Mouse (Mus musculus): ENCODE results near the gene Tatdn2. TPM values are rescaled to one million over a fixed set of nuclear protein-coding genes. Genes with fewer than 3 reads are reported as not detected.

Tatdn2 gene
- total and polyA plus RNA-seq, 2 experiments from 2014 or later, result 1.7 to 67.0 TPM

DNA sequence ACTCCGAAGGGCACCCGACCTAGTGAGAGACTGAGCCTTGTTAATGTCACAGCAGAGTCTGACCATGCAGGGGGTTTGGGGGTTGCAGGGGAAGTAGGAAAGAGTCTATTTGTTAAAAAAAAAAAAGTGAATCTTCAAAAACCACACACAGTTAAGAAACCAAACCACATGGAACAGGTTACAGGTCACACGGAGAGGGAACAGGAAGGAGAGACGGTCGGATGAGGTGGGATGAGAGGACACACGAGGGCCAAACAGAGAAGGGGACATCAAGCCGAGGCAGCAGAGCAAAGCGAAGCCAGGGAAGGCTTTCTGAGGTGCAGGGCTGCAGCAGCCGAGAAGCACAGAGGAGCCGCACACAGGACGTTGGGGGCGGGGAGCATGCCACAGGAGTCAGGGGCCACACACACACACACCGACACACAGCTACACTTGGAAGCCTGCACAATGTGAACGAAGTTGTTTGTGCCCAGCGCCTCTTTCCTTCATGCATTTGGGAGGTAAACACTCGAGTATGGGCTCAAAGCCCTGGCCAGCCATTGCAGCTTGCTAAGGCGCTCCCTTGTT, 52.4 kb downstream of the Tatdn2 start:
- Histone ChIP-seq H3K27ac (ENCODE audit: low read depth, low read length) (no peak overlapping the region), H3K4me3 (ENCODE audit: low read depth, low read length) (no peak overlapping the region), H3K4me2 (ENCODE audit: low read depth) (no peak overlapping the region), H3K9me3 (ENCODE audit: low read length) (no peaks in the 10 kb centered on the region), H3K27me3 (ENCODE audit: insufficient read depth, low read length) (no peaks in the 10 kb centered on the region), H3K9ac (no peak overlapping the region), H3K4me1 (ENCODE audit: insufficient read depth) (no peaks in the 10 kb centered on the region), H3K36me3 (ENCODE audit: insufficient read depth) (peaks cover 49% of the 10 kb centered on the region)
- no peak for TF ChIP-seq CTCF (IDR thresholded peaks at IDR 0.05; ENCODE audit: low read depth)
- ATAC-seq (no peak), DNase-seq (no peak)
- 67% methylated on average over 17 of the region's 17 CpGs for WGBS

Small RNAs within 50 kb of the gene (microRNA-seq; reads per million reads assigned to microRNA genes)
- 1.7 to 3.1 reads per million in 2 experiments for gene Mir7042

Other genes starting within 250 kb of the Tatdn2 start
- not detected in 2 replicates for gene Il17re, start 238.6 kb upstream of the Tatdn2 start, total RNA-seq (2014; rRNA removed)
- gene Il17re, start 238.6 kb upstream of the Tatdn2 start, polyA plus RNA-seq (2015; fragmentation: Nextera tagmentation; extraction: Ambion mirVana), result 0.14 and 0.28 TPM in 2 replicates
- 3.2 and 3.8 TPM in 2 replicates for gene Il17rc, start 225.6 kb upstream of the Tatdn2 start, total RNA-seq (2014; rRNA removed)
- gene Il17rc, start 225.6 kb upstream of the Tatdn2 start, polyA plus RNA-seq (2015; fragmentation: Nextera tagmentation; extraction: Ambion mirVana), result 4.3 and 4.8 TPM in 2 replicates
- gene Creld1, start 213.8 kb upstream of the Tatdn2 start, total RNA-seq (2014; rRNA removed), result 34.0 and 39.5 TPM in 2 replicates
- 45.5 and 52.7 TPM in 2 replicates for gene Creld1, start 213.8 kb upstream of the Tatdn2 start, polyA plus RNA-seq (2015; fragmentation: Nextera tagmentation; extraction: Ambion mirVana)
- 17.1 and 18.0 TPM in 2 replicates for gene Prrt3, start 195.1 kb upstream of the Tatdn2 start, total RNA-seq (2014; rRNA removed)
- gene Prrt3, start 195.1 kb upstream of the Tatdn2 start, polyA plus RNA-seq (2015; fragmentation: Nextera tagmentation; extraction: Ambion mirVana), result 9.6 and 13.5 TPM in 2 replicates
- gene Emc3, start 165.4 kb upstream of the Tatdn2 start, total RNA-seq (2014; rRNA removed), result 80.4 and 91.8 TPM in 2 replicates
- gene Emc3, start 165.4 kb upstream of the Tatdn2 start, polyA plus RNA-seq (2015; fragmentation: Nextera tagmentation; extraction: Ambion mirVana), result 118 TPM in 2 replicates
- gene Fancd2, start 165.4 kb upstream of the Tatdn2 start, total RNA-seq (2014; rRNA removed), result 2.2 and 4.4 TPM in 2 replicates
- 1.3 and 1.6 TPM in 2 replicates for gene Fancd2, start 165.4 kb upstream of the Tatdn2 start, polyA plus RNA-seq (2015; fragmentation: Nextera tagmentation; extraction: Ambion mirVana)
- gene Fancd2os, start 96.3 kb upstream of the Tatdn2 start, total RNA-seq (2014; rRNA removed), result not detected in 2 replicates
- not detected in 2 replicates for gene Fancd2os, start 96.3 kb upstream of the Tatdn2 start, polyA plus RNA-seq (2015; fragmentation: Nextera tagmentation; extraction: Ambion mirVana)
- 217 and 235 TPM in 2 replicates for gene Brk1, start 92.3 kb upstream of the Tatdn2 start, total RNA-seq (2014; rRNA removed)
- 306 and 340 TPM in 2 replicates for gene Brk1, start 92.3 kb upstream of the Tatdn2 start, polyA plus RNA-seq (2015; fragmentation: Nextera tagmentation; extraction: Ambion mirVana)
- gene Vhl, start 73.1 kb upstream of the Tatdn2 start, total RNA-seq (2014; rRNA removed), result 92.7 and 94.1 TPM in 2 replicates
- gene Vhl, start 73.1 kb upstream of the Tatdn2 start, polyA plus RNA-seq (2015; fragmentation: Nextera tagmentation; extraction: Ambion mirVana), result 71.6 and 76.5 TPM in 2 replicates
- 4.5 and 5.9 TPM in 2 replicates for gene Irak2, start 58.6 kb upstream of the Tatdn2 start, total RNA-seq (2014; rRNA removed)
- 1.8 and 3.5 TPM in 2 replicates for gene Irak2, start 58.6 kb upstream of the Tatdn2 start, polyA plus RNA-seq (2015; fragmentation: Nextera tagmentation; extraction: Ambion mirVana)
- not detected in 2 replicates for gene Ghrl, start 22.8 kb downstream of the Tatdn2 start, total RNA-seq (2014; rRNA removed)
- 0.61 TPM in 1 of 2 replicates, not detected in the other for gene Ghrl, start 22.8 kb downstream of the Tatdn2 start, polyA plus RNA-seq (2015; fragmentation: Nextera tagmentation; extraction: Ambion mirVana)
- 167 and 189 TPM in 2 replicates for gene Sec13, start 43.7 kb downstream of the Tatdn2 start, total RNA-seq (2014; rRNA removed)
- 183 and 194 TPM in 2 replicates for gene Sec13, start 43.7 kb downstream of the Tatdn2 start, polyA plus RNA-seq (2015; fragmentation: Nextera tagmentation; extraction: Ambion mirVana)

Measured in forebrain, postnatal 0 days (tissue).